Mouse (Mus musculus) layer of hippocampus, postnatal 10 days (tissue): ENCODE results near the gene Taar7e. TPM values are rescaled to one million over a fixed set of nuclear protein-coding genes. Genes with fewer than 3 reads are reported as not detected.
"Not testable (repeated sequence)": the region's sequence is repeated elsewhere in the genome, so short reads cannot be mapped to it uniquely, and the experiment has no call there.

Experiments used
- DNase-seq, 2 experiments: peaks; one replicate each; pipeline ENCODE4 v3.0.0; 2021; ENCODE audit warnings: low spot score in 2 of 2
- long read RNA-seq: library from polyadenylated mRNA; stranded (forward); transcript quantifications from one replicate; pipeline ENCODE4 v2.0.0, GENCODE M21; 2023
- total RNA-seq, 2 experiments: library from RNA; stranded (reverse); gene quantifications; 2 replicates each; pipeline ENCODE4 v1.2.3; 2021

The Taar7e gene
- total RNA-seq, result not detected
- long read RNA-seq, result 0 reads

GRCm38 (mm10) chr10:24037314-24037713, at the start of gene Taar7e:
Gene Taar7e, plus strand, starts transcription at chr10:24037614.
- DNase-seq, result no peak

DNA sequence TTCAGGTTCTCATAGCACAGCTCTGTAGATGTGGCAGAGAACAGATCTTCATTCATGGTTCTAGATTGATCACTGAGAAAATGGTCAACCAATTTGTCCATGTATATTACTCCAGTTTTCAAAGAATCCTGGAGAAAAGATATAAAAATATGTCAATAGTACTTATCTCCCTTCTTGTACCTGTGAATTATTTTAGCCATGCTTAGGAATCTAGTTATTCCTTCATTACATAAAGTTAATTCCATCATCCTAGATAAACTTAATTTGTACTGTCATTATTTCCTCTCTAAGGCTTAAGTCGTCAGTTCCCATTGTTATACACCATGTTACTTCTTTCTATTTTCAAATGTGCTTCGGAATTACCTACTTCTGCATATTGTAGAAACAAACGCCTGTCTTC, 44.0 kb upstream of the Taar7e start, which contains the start of gene Taar7a:
Gene Taar7a, minus strand, starts transcription at position 101 of the 400 bp plus-strand sequence.
- no peak for DNase-seq

DNA sequence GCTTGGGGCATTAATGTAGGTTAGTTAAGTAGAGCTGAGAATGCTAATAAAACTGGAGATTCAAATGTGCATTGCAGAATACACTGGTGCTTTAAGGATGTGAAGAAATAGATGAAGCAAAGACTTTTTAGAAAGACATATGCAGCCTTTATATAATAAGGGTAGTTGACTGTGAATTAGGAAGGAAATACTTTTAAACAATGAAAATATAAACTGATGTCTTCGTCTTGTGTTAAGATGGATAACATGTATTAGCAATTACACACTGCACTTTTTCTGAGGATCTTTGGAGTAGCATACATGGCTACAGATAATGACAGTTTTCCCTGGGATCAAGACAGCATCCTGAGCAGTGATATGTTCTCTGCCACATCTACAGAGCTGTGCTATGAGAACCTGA, 37.8 kb upstream of the Taar7e start, which contains the start of gene Taar7b:
Gene Taar7b, plus strand, starts transcription at position 301 of the 400 bp plus-strand sequence.
- no peak for DNase-seq

DNA sequence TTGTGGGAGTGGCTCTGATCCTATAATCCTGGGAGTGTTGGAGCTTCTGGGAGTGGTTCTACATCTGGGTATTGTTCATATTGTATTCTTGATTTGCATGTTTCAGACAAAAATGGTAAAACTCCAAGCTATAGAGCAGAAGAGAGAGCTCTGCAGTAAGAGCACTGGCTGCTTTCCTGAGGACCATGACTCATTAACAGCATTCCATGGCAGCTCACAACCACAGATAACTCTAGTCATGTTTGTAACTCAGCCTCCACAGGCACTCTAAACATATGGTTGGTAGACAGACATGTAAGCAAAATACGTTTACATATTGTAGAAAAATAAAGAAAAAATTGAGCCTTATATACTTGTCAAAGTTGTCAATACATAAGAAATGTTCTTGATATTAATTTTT, 31.0 kb upstream of the Taar7e start:
- DNase-seq, result no peak

GRCm38 (mm10) chr10:24007034-24007433, 30.4 kb upstream of the Taar7e start:
- no peak for DNase-seq

DNA sequence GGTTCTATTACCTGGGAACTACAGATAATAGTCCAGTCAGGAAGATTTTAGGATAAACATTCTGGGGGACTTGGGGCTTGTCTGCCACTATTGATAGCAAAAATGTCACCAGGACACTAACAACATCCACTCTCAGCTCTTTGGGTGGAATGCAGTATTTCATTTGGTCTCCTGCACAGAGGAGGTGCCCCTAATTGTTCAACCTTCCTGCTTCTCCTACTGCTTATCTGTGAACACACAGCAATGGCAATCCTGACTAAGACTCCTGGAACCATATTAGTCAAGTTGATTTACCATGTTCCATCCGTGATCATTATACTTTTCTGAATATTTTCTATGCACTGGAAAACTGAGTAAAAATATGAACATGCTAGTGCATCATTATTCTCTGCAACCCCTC, 29.3 kb upstream of the Taar7e start:
- DNase-seq, result no peak

- no peak for DNase-seq
Observed at GRCm38 (mm10) chr10:24026922-24027321, 10.5 kb upstream of the Taar7e start, which contains the start of gene Taar7d. Gene Taar7d, plus strand, starts transcription at chr10:24027222.

GRCm38 (mm10) chr10:24031347-24031746, 6.1 kb upstream of the Taar7e start:
- DNase-seq, result no peak

DNA sequence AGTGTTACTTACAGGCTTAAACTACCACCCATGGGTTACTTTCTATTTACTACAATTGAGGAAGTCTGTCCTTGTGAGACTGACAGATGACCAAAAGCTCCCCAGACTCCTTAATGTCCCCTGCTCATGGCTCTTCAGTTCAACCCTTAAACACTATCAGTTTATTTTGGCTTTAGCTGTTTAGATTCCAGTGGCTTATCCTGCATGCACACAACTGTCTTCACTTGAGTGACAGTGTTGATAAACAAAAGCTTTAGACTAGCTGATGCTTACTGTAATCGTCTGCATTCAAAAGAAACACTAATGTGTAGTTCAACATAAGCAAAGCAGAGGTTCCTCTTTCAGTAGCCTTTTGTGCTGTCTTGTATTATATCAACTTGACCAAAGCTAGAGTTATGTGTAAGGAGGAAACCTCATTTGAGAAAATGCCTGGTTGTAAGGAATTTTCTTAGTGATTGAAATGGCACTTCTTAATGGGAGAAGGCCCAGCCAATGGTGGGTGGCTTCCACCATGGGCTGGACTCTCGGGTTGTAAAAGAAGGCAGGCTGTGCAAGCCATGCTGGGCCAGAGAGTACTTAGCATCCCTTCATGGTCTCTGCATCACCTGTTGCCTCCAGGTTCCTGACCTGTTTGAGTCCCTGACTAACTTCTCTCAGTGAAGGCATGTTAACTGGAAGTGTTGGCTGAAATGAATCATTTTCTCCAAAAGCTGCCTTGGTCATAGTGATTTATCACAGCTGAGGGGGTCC, 2.9 kb downstream of the Taar7e start:
- no peak for DNase-seq

DNA sequence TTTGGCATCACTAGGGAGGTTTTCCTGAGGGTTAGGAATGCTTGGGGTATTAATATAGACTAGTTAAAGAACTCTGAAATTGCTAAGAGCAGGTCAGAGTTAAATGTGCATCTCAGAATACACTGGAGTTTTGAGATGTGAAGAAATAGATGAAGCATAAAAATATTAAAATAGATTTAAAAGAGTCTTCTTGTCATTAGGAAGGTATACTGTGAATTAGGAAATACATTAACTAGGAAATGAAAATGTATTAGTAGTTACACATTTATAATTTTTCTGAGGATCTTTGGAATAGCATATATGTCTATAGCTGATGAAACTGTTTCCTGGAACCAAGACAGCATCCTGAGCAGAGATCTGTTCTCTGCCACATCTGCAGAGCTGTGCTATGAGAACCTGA, 11.8 kb downstream of the Taar7e start, which contains the start of gene Taar7f:
Gene Taar7f, plus strand, starts transcription at position 301 of the 400 bp plus-strand sequence.
- DNase-seq, result no peak

DNA sequence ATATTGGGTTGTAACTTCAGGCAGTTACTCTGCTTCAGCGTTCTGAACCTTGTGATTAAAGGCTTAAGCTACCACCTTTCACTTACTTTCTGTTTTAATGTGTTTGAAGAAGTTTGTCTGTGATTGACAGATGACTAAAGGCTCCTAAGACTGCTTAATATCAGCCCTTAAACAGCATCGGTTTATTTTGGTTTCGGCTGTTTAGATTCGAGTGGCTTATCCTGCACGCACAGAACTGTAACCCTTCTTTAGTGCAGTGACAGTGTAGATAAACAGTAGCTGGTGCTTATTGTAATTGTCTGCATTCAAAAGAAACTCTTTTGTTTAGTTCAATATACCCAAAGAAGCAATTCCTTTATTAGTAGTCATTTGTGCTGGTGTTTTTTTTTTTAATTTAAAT, 14.6 kb downstream of the Taar7e start:
- no peak for DNase-seq

DNA sequence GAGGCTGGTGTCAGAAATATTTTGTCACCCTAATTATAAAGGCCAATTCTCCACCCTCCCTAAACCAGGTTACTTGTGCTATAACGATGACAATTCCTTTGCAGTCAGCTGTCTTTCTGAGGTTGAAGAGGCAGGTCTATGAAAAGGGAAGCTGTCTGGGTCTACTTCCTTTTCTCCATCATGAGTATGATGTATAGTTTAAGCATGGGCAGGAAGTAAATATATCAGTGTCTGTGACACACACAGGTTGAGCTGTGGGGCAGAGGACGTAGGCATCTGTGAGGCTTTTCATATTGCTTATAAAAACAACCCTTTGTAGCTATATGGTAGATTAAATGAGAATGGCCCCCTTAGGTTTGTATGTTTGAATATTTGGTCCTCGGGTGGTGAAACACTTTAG, 21.6 kb downstream of the Taar7e start:
- no peak for DNase-seq

GRCm38 (mm10) chr10:24074751-24075150, 37.3 kb downstream of the Taar7e start:
- not testable (repeated sequence) for DNase-seq

- DNase-seq, result not testable (repeated sequence)
Observed at GRCm38 (mm10) chr10:24076200-24076599, 38.8 kb downstream of the Taar7e start, which contains the start of gene Taar8a. Gene Taar8a, plus strand, starts transcription at chr10:24076500.

GRCm38 (mm10) chr10:24080166-24080565, 42.8 kb downstream of the Taar7e start:
- peak; percentile 55 to 63 for DNase-seq

DNA sequence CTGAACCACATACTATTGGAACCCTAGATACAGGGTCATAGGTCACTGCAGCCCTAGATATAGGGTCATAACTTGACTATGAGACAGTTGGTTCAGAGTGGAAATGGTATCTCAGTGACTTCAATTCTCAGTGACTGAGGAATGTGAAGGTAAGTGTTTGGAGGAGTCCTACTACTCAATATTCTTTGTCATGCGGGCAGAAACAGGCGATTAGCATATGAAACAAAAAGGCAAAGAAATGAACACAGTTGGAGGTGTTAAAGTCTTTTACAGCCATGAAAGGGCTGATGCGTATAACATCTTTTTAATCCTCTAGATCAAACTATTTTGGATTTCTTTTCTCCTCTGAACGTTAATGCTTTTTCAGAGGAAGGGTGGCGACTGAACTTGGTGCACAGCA, 48.5 kb downstream of the Taar7e start:
- DNase-seq, result no peak

- DNase-seq, result no peak
Observed at GRCm38 (mm10) chr10:24086555-24086954, 49.1 kb downstream of the Taar7e start.

DNA sequence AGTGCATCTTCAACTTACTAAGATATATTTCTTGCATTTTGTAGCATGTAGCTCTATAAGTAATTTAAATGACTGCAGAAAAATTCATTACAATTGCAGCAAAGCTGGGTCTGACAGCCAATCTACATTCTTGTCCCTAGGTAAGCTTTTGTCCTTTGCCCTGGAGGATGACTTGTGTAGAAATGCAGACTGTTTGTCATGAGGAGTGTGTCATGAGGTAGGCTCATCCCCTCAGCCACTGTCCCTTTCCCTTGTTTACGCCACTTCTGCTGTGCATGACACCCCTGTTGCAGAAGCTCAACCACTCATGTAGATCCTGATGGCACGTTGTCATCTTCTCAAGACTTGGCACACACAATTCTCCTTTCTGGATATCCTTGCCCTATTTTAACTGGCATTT, 49.8 kb downstream of the Taar7e start:
- no peak for DNase-seq

Other genes with a start within 250 kb of the Taar7e start
- 10 to 100 TPM; 18.2 to 22.0 TPM for gene Slc18b1, start 240.6 kb upstream of the Taar7e start, total RNA-seq
- under 1 TPM in 1 of 2 experiments, not detected in 1; 0.46 TPM for gene Vnn3, start 186.2 kb upstream of the Taar7e start, total RNA-seq
- gene Vnn1, start 142.9 kb upstream of the Taar7e start, total RNA-seq, result under 1 TPM; 0.66 to 0.71 TPM
- gene Taar1, start 117.3 kb upstream of the Taar7e start, total RNA-seq, result not detected
- gene Taar2, start 99.0 kb upstream of the Taar7e start, total RNA-seq, result not detected
- gene Taar3, start 88.1 kb upstream of the Taar7e start, total RNA-seq, result not detected
- not detected for gene Taar4, start 77.1 kb upstream of the Taar7e start, total RNA-seq
- gene Taar5, start 66.9 kb upstream of the Taar7e start, total RNA-seq, result not detected
- not detected for gene Taar6, start 52.0 kb upstream of the Taar7e start, total RNA-seq
- gene Taar7a, start 44.1 kb upstream of the Taar7e start, total RNA-seq, result not detected
- not detected for gene Taar7b, start 37.7 kb upstream of the Taar7e start, total RNA-seq
- gene Taar7d, start 10.4 kb upstream of the Taar7e start, total RNA-seq, result not detected
- not detected for gene Taar7f, start 11.9 kb downstream of the Taar7e start, total RNA-seq
- not detected for gene Taar8a, start 38.9 kb downstream of the Taar7e start, total RNA-seq
- not detected for gene Taar8b, start 54.7 kb downstream of the Taar7e start, total RNA-seq
- not detected for gene Taar8c, start 64.3 kb downstream of the Taar7e start, total RNA-seq
- not detected for gene Taar9, start 71.9 kb downstream of the Taar7e start, total RNA-seq
- 100 to 1,000 TPM; 169 to 187 TPM for gene Stx7, start 111.7 kb downstream of the Taar7e start, total RNA-seq
- gene Moxd1, start 185.9 kb downstream of the Taar7e start, total RNA-seq, result 1 to 10 TPM; 4.7 to 5.0 TPM